In genomic region chr11:58926651-58927050, GRCm38 (mm10) we compare ENCODE assay signal across 34 mouse cellular contexts. TPM values are rescaled to one million over a fixed set of nuclear protein-coding genes. Genes with fewer than 3 reads are reported as not detected.
DNase-seq lines count a peak whose midpoint lies in the region; ATAC-seq and TF ChIP-seq lines count a peak whose summit lies in the region.
"Had no signal": no experiment of that assay in that cellular context is flagged by ENCODE, and none has a peak within 500 bp of the region (broad histone marks: within the 10 kb centered on the region; RNA-seq: fewer than 3 reads in every experiment).

No protein-coding gene starts in this region.

- H3K4me1 ChIP-seq in kidney, adult 2 months (ENCODE audit: control insufficient read depth, insufficient read depth, low read length): peaks cover 18% of the 10 kb centered on the region; the same call in 1 of the 2 replicates
- no peaks in the 10 kb centered on the region for H3K4me1 ChIP-seq in kidney, embryonic 14.5 days (ENCODE audit: control insufficient read depth, insufficient read depth, low read length)
- peaks cover 4 to 15% of the 10 kb centered on the region in 2 experiments; a peak in 3 of 4 replicates for H3K4me1 ChIP-seq in MEL (ENCODE audit: control insufficient read depth in 1 of 2, insufficient read depth in 2 of 2, low read length in 2 of 2)
- H3K4me1 ChIP-seq in intestine, postnatal 0 days (replicated peaks; ENCODE audit: control insufficient read depth, insufficient read depth, low read length): no peaks in the 10 kb centered on the region

- ATAC-seq in kidney, embryonic 14.5 days (ENCODE audit: low FRiP score, low TSS enrichment): no peak
- peak; percentile 25; the same call in 1 of the 2 replicates for ATAC-seq in intestine, postnatal 0 days
- no peak for ATAC-seq in megakaryocyte-erythroid progenitor cell, adult 5-6 weeks (replicated peaks; ENCODE audit: low FRiP score, low TSS enrichment, poor library complexity, severe bottlenecking)
- ATAC-seq: forebrain, postnatal 0 days; hindbrain, embryonic 16.5 days had no signal

- TF ChIP-seq EP300 in MEL (IDR thresholded peaks at IDR 0.05; ENCODE audit: low read depth in 1 of 2, low read length in 2 of 2): no peak

- no peaks in the 10 kb centered on the region for H3K36me3 ChIP-seq in kidney, adult 2 months (ENCODE audit: control insufficient read depth, insufficient read depth, low read length)
- H3K36me3 ChIP-seq in kidney, embryonic 14.5 days (ENCODE audit: control insufficient read depth, insufficient read depth, low read length): peaks cover 6% of the 10 kb centered on the region
- peaks cover 0 to 13% of the 10 kb centered on the region in 2 experiments; a peak in 2 of 4 replicates for H3K36me3 ChIP-seq in MEL (ENCODE audit: control insufficient read depth in 1 of 2, insufficient read depth in 2 of 2, low read length in 2 of 2)
- H3K36me3 ChIP-seq in intestine, postnatal 0 days (ENCODE audit: control insufficient read depth, insufficient read depth): no peaks in the 10 kb centered on the region

- TF ChIP-seq CTCF in kidney, adult 2 months (conservative IDR thresholded peaks at IDR 0.05; ENCODE audit: insufficient read depth, insufficient read length, low read depth, low read length): no peak
- TF ChIP-seq CTCF in MEL (IDR thresholded peaks at IDR 0.05 in 2 of 3, conservative IDR thresholded peaks at IDR 0.05 in 1 of 3; ENCODE audit: control insufficient read depth in 1 of 3, insufficient read depth in 1 of 3, low read depth in 2 of 3, low read length in 3 of 3, poor library complexity in 1 of 3, severe bottlenecking in 1 of 3): no peak
- TF ChIP-seq CTCF in intestine, postnatal 0 days (IDR thresholded peaks at IDR 0.05; ENCODE audit: low read depth): no peak

- no peaks in the 10 kb centered on the region for H3K9me3 ChIP-seq in kidney, embryonic 14.5 days (ENCODE audit: control insufficient read depth, low read length)
- no peaks in the 10 kb centered on the region for H3K9me3 ChIP-seq in MEL (replicated peaks; ENCODE audit: insufficient read depth, low read length)
- H3K9me3 ChIP-seq in intestine, postnatal 0 days (ENCODE audit: control insufficient read depth): no peaks in the 10 kb centered on the region
- H3K9me3 ChIP-seq: heart, embryonic 10.5 days; heart, embryonic 15.5 days had no signal

- WGBS in kidney, adult 2 months: 54% methylated on average over 2 of the region's 3 CpGs
- 84% methylated on average over 2 of the region's 3 CpGs for WGBS in kidney, embryonic 14.5 days
- 56% methylated on average over 2 of the region's 3 CpGs for WGBS in intestine, postnatal 0 days

- no peak for TF ChIP-seq POLR2A in kidney, adult 2 months (IDR thresholded peaks at IDR 0.05; ENCODE audit: low read depth, low read length)
- no peak for TF ChIP-seq POLR2A in MEL (IDR thresholded peaks at IDR 0.05; ENCODE audit: control insufficient read depth in 1 of 2, insufficient read depth in 1 of 2, low read depth in 1 of 2, low read length in 2 of 2, poor library complexity in 1 of 2)

- peak; percentile 84 for DNase-seq in kidney, adult 2 months
- no peak for DNase-seq in MEL (ENCODE audit: low read depth, low spot score)
- peak; percentile 62 to 74 for DNase-seq in kidney, postnatal 36 days
- DNase-seq in layer of hippocampus, adult 8-10 months (ENCODE audit: low spot score in 2 of 2): no peak
- DNase-seq: adrenal gland, postnatal 25 days; cerebellum, adult 18-20 months; cerebellum, postnatal 10 days; forebrain, postnatal 0 days; gastrocnemius, postnatal 14 days; heart, adult 11 months; left cerebral cortex, postnatal 4 days; lung, adult 2 months; lung, postnatal 10 days; midbrain, embryonic 14.5 days; thymus, adult 2 months; thymus, postnatal 36 days had no signal

- H3K27ac ChIP-seq in kidney, adult 2 months (ENCODE audit: insufficient read depth, low read depth, low read length): peak overlapping the region; percentile 65
- no peak overlapping the region for H3K27ac ChIP-seq in kidney, embryonic 14.5 days (ENCODE audit: low read depth, low read length)
- H3K27ac ChIP-seq in MEL (ENCODE audit: control insufficient read depth, low read depth, low read length): no peak overlapping the region
- H3K27ac ChIP-seq in intestine, postnatal 0 days (ENCODE audit: low read depth, low read length): no peak overlapping the region
- H3K27ac ChIP-seq: heart, embryonic 10.5 days; heart, embryonic 15.5 days; layer of hippocampus, adult 2 months had no signal

- no peaks in the 10 kb centered on the region for H3K27me3 ChIP-seq in kidney, adult 2 months (replicated peaks; ENCODE audit: control insufficient read depth, insufficient read depth, low read length)
- no peaks in the 10 kb centered on the region for H3K27me3 ChIP-seq in kidney, embryonic 14.5 days (ENCODE audit: control insufficient read depth, insufficient read depth, low read length)
- H3K27me3 ChIP-seq in MEL (ENCODE audit: control insufficient read depth in 1 of 2, insufficient read depth in 2 of 2, low read length in 2 of 2): no peaks in the 10 kb centered on the region
- no peaks in the 10 kb centered on the region for H3K27me3 ChIP-seq in intestine, postnatal 0 days (replicated peaks; ENCODE audit: control insufficient read depth, insufficient read depth, low read length)
- H3K27me3 ChIP-seq: heart, embryonic 15.5 days had no signal

- no peak overlapping the region for H3K4me3 ChIP-seq in kidney, adult 2 months (ENCODE audit: insufficient read depth, low read depth, low read length)
- H3K4me3 ChIP-seq in kidney, embryonic 14.5 days (ENCODE audit: low read length): no peak overlapping the region
- H3K4me3 ChIP-seq in MEL (ENCODE audit: control insufficient read depth in 1 of 2, insufficient read depth in 1 of 2, low read depth in 2 of 2, low read length in 2 of 2): no peak overlapping the region
- no peak overlapping the region for H3K4me3 ChIP-seq in intestine, postnatal 0 days (ENCODE audit: low read depth, low read length)
- H3K4me3 ChIP-seq: erythroblast, embryonic 14.5 days; heart, embryonic 10.5 days; heart, embryonic 15.5 days; layer of hippocampus, adult 2 months had no signal

- TF ChIP-seq RAD21 in MEL (IDR thresholded peaks at IDR 0.05; ENCODE audit: low read depth, low read length): no peak

- H3K79me2 ChIP-seq in MEL (ENCODE audit: control insufficient read depth, insufficient read depth, low read length, poor library complexity): peaks cover 1% of the 10 kb centered on the region; the same call in 1 of the 2 replicates

- no peak overlapping the region for H3K4me2 ChIP-seq in kidney, embryonic 14.5 days (replicated peaks; ENCODE audit: low read depth, low read length)
- no peak overlapping the region for H3K4me2 ChIP-seq in intestine, postnatal 0 days (replicated peaks; ENCODE audit: low read depth)
- H3K4me2 ChIP-seq: heart, embryonic 15.5 days had no signal

- H3K9ac ChIP-seq in kidney, embryonic 14.5 days (ENCODE audit: low read depth, low read length): no peak overlapping the region
- H3K9ac ChIP-seq in MEL (ENCODE audit: control insufficient read depth, low read depth, low read length, poor library complexity, severe bottlenecking): peak overlapping the region; percentile 25
- H3K9ac ChIP-seq in intestine, postnatal 0 days (ENCODE audit: low read depth, low read length): no peak overlapping the region
- H3K9ac ChIP-seq: forebrain, postnatal 0 days; heart, embryonic 15.5 days had no signal

RNA-seq across cellular contexts. Expression of gene Btnl10, which starts 8.9 kb away (rescaled TPM):
- 0.27 and 0.31 TPM in 2 replicates for polyA plus RNA-seq in kidney, adult 2 months (2012; rRNA removed)
- 0.09 TPM in 1 of 2 replicates, not detected in the other for polyA plus RNA-seq in kidney, embryonic 14.5 days (2014; fragmentation: Nextera tagmentation; extraction: Ambion mirVana)
- total RNA-seq in MEL (2012; rRNA removed): 0.62 and 1.7 TPM in 2 replicates
- polyA plus RNA-seq in MEL (2012; ENCODE audit: insufficient read depth in 1 of 2, insufficient read length in 2 of 2, low read depth in 1 of 2, low replicate concordance in 2 of 2, missing spikeins in 1 of 2): under 1 TPM in 1 of 2 experiments, not detected in 1; 0.92 TPM
- not detected in 2 replicates for polyA plus RNA-seq in intestine, postnatal 0 days (2015; fragmentation: Nextera tagmentation; extraction: Ambion mirVana)
- total RNA-seq in layer of hippocampus, adult 8-10 months (2022): under 1 TPM in 1 of 4 experiments, not detected in 3; 0.14 TPM
- 34.1 and 34.2 TPM in 2 replicates for total RNA-seq in megakaryocyte-erythroid progenitor cell, adult 5-6 weeks (2014; fragmentation: Nextera tagmentation)
- total RNA-seq in megakaryocyte-erythroid progenitor cell, adult 5-6 weeks (2017): 11.5 and 18.8 TPM in 2 replicates
- total RNA-seq: adrenal gland, adult 18-20 months; adrenal gland, postnatal 25 days; gastrocnemius, postnatal 14 days; heart, postnatal 25 days; layer of hippocampus, adult 2 months; layer of hippocampus, postnatal 25 days; monocyte, adult 5-6 weeks had no signal
- polyA plus RNA-seq: cortical plate, adult 2 months; embryonic facial prominence, embryonic 14.5 days; forebrain, embryonic 11.5 days; forebrain, postnatal 0 days; heart, embryonic 10.5 days; heart, embryonic 15.5 days; hindbrain, embryonic 11.5 days; hindbrain, embryonic 16.5 days; macrophage; neural tube, embryonic 14.5 days had no signal

RNA-seq across cellular contexts. Expression of gene Rnf187, which starts 12.1 kb away (rescaled TPM):
- polyA plus RNA-seq in kidney, adult 2 months (2012; rRNA removed): 251 and 307 TPM in 2 replicates
- polyA plus RNA-seq in kidney, embryonic 14.5 days (2014; fragmentation: Nextera tagmentation; extraction: Ambion mirVana): 229 and 304 TPM in 2 replicates
- 282 and 337 TPM in 2 replicates for total RNA-seq in MEL (2012; rRNA removed)
- 1,000 to 10,000 TPM in 1 of 2 experiments, 100 to 1,000 TPM in 1; 280 to 3,830 TPM for polyA plus RNA-seq in MEL (2012; ENCODE audit: insufficient read depth in 1 of 2, insufficient read length in 2 of 2, low read depth in 1 of 2, low replicate concordance in 2 of 2, missing spikeins in 1 of 2)
- polyA plus RNA-seq in intestine, postnatal 0 days (2015; fragmentation: Nextera tagmentation; extraction: Ambion mirVana): 113 and 117 TPM in 2 replicates
- 100 to 1,000 TPM; 426 to 450 (median 442) TPM for total RNA-seq in layer of hippocampus, adult 8-10 months (2022)
- total RNA-seq in megakaryocyte-erythroid progenitor cell, adult 5-6 weeks (2014; fragmentation: Nextera tagmentation): 115 and 146 TPM in 2 replicates
- total RNA-seq in megakaryocyte-erythroid progenitor cell, adult 5-6 weeks (2017): 101 and 108 TPM in 2 replicates

RNA-seq across cellular contexts. Expression of gene Hist3h2ba, which starts 22.1 kb away (rescaled TPM):
- polyA plus RNA-seq in kidney, adult 2 months (2012; rRNA removed): 3.0 and 5.3 TPM in 2 replicates
- polyA plus RNA-seq in kidney, embryonic 14.5 days (2014; fragmentation: Nextera tagmentation; extraction: Ambion mirVana): 29.9 and 146 TPM in 2 replicates
- 48.2 and 147 TPM in 2 replicates for total RNA-seq in MEL (2012; rRNA removed)
- polyA plus RNA-seq in MEL (2012; ENCODE audit: insufficient read depth in 1 of 2, insufficient read length in 2 of 2, low read depth in 1 of 2, low replicate concordance in 2 of 2, missing spikeins in 1 of 2): under 1 TPM in 1 of 2 experiments, not detected in 1; 0.21 TPM
- 6.9 and 7.8 TPM in 2 replicates for polyA plus RNA-seq in intestine, postnatal 0 days (2015; fragmentation: Nextera tagmentation; extraction: Ambion mirVana)
- total RNA-seq in layer of hippocampus, adult 8-10 months (2022): 10 to 100 TPM; 71.4 to 92.2 (median 75.7) TPM
- total RNA-seq in megakaryocyte-erythroid progenitor cell, adult 5-6 weeks (2014; fragmentation: Nextera tagmentation): 21.1 and 27.6 TPM in 2 replicates
- total RNA-seq in megakaryocyte-erythroid progenitor cell, adult 5-6 weeks (2017): 6.3 and 6.5 TPM in 2 replicates
- polyA plus RNA-seq: macrophage had no signal

RNA-seq across cellular contexts. Expression of gene Zfp39, which starts 22.6 kb away (rescaled TPM):
- 1.2 and 1.5 TPM in 2 replicates for polyA plus RNA-seq in kidney, adult 2 months (2012; rRNA removed)
- 5.0 and 9.6 TPM in 2 replicates for polyA plus RNA-seq in kidney, embryonic 14.5 days (2014; fragmentation: Nextera tagmentation; extraction: Ambion mirVana)
- 5.2 and 6.0 TPM in 2 replicates for total RNA-seq in MEL (2012; rRNA removed)
- 1 to 10 TPM in 1 of 2 experiments, not detected in 1; 5.1 TPM for polyA plus RNA-seq in MEL (2012; ENCODE audit: insufficient read depth in 1 of 2, insufficient read length in 2 of 2, low read depth in 1 of 2, low replicate concordance in 2 of 2, missing spikeins in 1 of 2)
- polyA plus RNA-seq in intestine, postnatal 0 days (2015; fragmentation: Nextera tagmentation; extraction: Ambion mirVana): 1.5 and 1.6 TPM in 2 replicates
- total RNA-seq in layer of hippocampus, adult 8-10 months (2022): 10 to 100 TPM in 2 of 4 experiments, 1 to 10 TPM in 2; 9.0 to 10.2 (median 9.8) TPM
- 19.2 and 24.5 TPM in 2 replicates for total RNA-seq in megakaryocyte-erythroid progenitor cell, adult 5-6 weeks (2014; fragmentation: Nextera tagmentation)
- total RNA-seq in megakaryocyte-erythroid progenitor cell, adult 5-6 weeks (2017): 18.3 and 20.5 TPM in 2 replicates

RNA-seq across cellular contexts. Expression of gene Hist3h2a, which starts 27.8 kb away (rescaled TPM):
- 29.0 and 29.5 TPM in 2 replicates for polyA plus RNA-seq in kidney, adult 2 months (2012; rRNA removed)
- 31.8 and 32.7 TPM in 2 replicates for polyA plus RNA-seq in kidney, embryonic 14.5 days (2014; fragmentation: Nextera tagmentation; extraction: Ambion mirVana)
- total RNA-seq in MEL (2012; rRNA removed): 184 and 300 TPM in 2 replicates
- polyA plus RNA-seq in MEL (2012; ENCODE audit: insufficient read depth in 1 of 2, insufficient read length in 2 of 2, low read depth in 1 of 2, low replicate concordance in 2 of 2, missing spikeins in 1 of 2): under 1 TPM in 1 of 2 experiments, not detected in 1; 0.42 TPM
- polyA plus RNA-seq in intestine, postnatal 0 days (2015; fragmentation: Nextera tagmentation; extraction: Ambion mirVana): 15.8 and 16.7 TPM in 2 replicates
- 10 to 100 TPM; 48.9 to 64.2 (median 56.8) TPM for total RNA-seq in layer of hippocampus, adult 8-10 months (2022)
- total RNA-seq in megakaryocyte-erythroid progenitor cell, adult 5-6 weeks (2014; fragmentation: Nextera tagmentation): 29.7 and 39.9 TPM in 2 replicates
- 238 and 296 TPM in 2 replicates for total RNA-seq in megakaryocyte-erythroid progenitor cell, adult 5-6 weeks (2017)

Comparison
In these comparisons a context has a peak if more than half of its experiments do, and no peak if none do; other contexts are left out.
1. DNase-seq: peak in kidney, adult 2 months (single experiment) and kidney, postnatal 36 days (2 of 2); none in MEL (single experiment) and layer of hippocampus, adult 8-10 months (0 of 2).